Mouse (Mus musculus): Measurements from ENCODE around the gene Pdgfc. TPM values are rescaled to one million over a fixed set of nuclear protein-coding genes. Genes with fewer than 3 reads are reported as not detected.

Pdgfc gene
- polyA plus RNA-seq, 1 experiment: 7.3 TPM

- TF ChIP-seq CTCF (conservative IDR thresholded peaks at IDR 0.05; ENCODE audit: insufficient read depth, insufficient read length, low read depth, low read length): no peak
- no peak for TF ChIP-seq POLR2A (IDR thresholded peaks at IDR 0.05; ENCODE audit: low read depth, low read length)
- 40% methylated on average over 3 of the region's 3 CpGs for WGBS
- no peak overlapping the region for H3K27ac ChIP-seq (ENCODE audit: insufficient read depth, low read depth, low read length)
- H3K36me3 ChIP-seq (ENCODE audit: control insufficient read depth, insufficient read depth, low read length): no peaks in the 10 kb centered on the region
- DNase-seq: no peak
- H3K4me1 ChIP-seq (ENCODE audit: control insufficient read depth, insufficient read depth, low read length): peaks cover 3% of the 10 kb centered on the region; the same call in 1 of the 2 replicates
- no peaks in the 10 kb centered on the region for H3K27me3 ChIP-seq (replicated peaks; ENCODE audit: control insufficient read depth, insufficient read depth, low read length)
- H3K4me3 ChIP-seq (ENCODE audit: insufficient read depth, low read depth, low read length): no peak overlapping the region
These were observed 175.4 kb downstream of the Pdgfc start for GRCm38 (mm10) chr3:81211666-81212065.

- Histone ChIP-seq H3K36me3 (ENCODE audit: control insufficient read depth, insufficient read depth, low read length) (no peaks in the 10 kb centered on the region), H3K4me1 (ENCODE audit: control insufficient read depth, insufficient read depth, low read length) (peaks cover 3% of the 10 kb centered on the region; the same call in 1 of the 2 replicates), H3K27me3 (replicated peaks; ENCODE audit: control insufficient read depth, insufficient read depth, low read length) (no peaks in the 10 kb centered on the region), H3K27ac (ENCODE audit: insufficient read depth, low read depth, low read length) (no peak overlapping the region), H3K4me3 (ENCODE audit: insufficient read depth, low read depth, low read length) (no peak overlapping the region)
- TF ChIP-seq POLR2A (IDR thresholded peaks at IDR 0.05; ENCODE audit: low read depth, low read length): no peak
- no peak for TF ChIP-seq CTCF (conservative IDR thresholded peaks at IDR 0.05; ENCODE audit: insufficient read depth, insufficient read length, low read depth, low read length)
- DNase-seq: peak; percentile 2
- WGBS: 50% methylated on average over 4 of the region's 4 CpGs
These were observed 179.4 kb downstream of the Pdgfc start for GRCm38 (mm10) chr3:81215547-81216118.

GRCm38 (mm10) chr3:81221682-81222081 lies 185.5 kb downstream of the Pdgfc start:
- H3K36me3 ChIP-seq (ENCODE audit: control insufficient read depth, insufficient read depth, low read length): no peaks in the 10 kb centered on the region
- no peak for TF ChIP-seq CTCF (conservative IDR thresholded peaks at IDR 0.05; ENCODE audit: insufficient read depth, insufficient read length, low read depth, low read length)
- no peak for TF ChIP-seq POLR2A (IDR thresholded peaks at IDR 0.05; ENCODE audit: low read depth, low read length)
- no peaks in the 10 kb centered on the region for H3K4me1 ChIP-seq (ENCODE audit: control insufficient read depth, insufficient read depth, low read length)
- H3K27ac ChIP-seq (ENCODE audit: insufficient read depth, low read depth, low read length): no peak overlapping the region
- no peaks in the 10 kb centered on the region for H3K27me3 ChIP-seq (replicated peaks; ENCODE audit: control insufficient read depth, insufficient read depth, low read length)
- no peak overlapping the region for H3K4me3 ChIP-seq (ENCODE audit: insufficient read depth, low read depth, low read length)
- DNase-seq: no peak
- 64% methylated on average over 4 of the region's 4 CpGs for WGBS

DNA sequence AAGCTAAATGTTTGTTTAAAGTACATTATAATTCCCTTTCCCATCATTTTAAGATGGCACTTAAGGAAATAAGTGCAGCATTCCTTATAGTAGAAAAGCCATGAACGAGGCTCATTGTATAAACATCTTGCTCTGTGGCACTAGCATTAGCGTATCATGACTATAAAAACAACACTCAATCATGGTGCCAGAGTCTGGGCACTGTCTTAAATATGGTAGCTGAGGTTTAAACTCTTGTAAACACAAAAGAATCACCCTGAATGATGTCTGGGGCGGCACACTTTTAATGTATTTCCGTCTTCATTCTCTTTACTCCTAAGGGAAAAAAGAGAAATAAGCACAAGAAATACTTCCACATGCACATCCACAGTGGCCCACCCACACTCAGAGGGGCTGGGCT lies 192.1 kb downstream of the Pdgfc start:
- no peak overlapping the region for H3K4me3 ChIP-seq (ENCODE audit: insufficient read depth, low read depth, low read length)
- no peaks in the 10 kb centered on the region for H3K4me1 ChIP-seq (ENCODE audit: control insufficient read depth, insufficient read depth, low read length)
- no peaks in the 10 kb centered on the region for H3K36me3 ChIP-seq (ENCODE audit: control insufficient read depth, insufficient read depth, low read length)
- DNase-seq: no peak
- TF ChIP-seq CTCF (conservative IDR thresholded peaks at IDR 0.05; ENCODE audit: insufficient read depth, insufficient read length, low read depth, low read length) (no peak), POLR2A (IDR thresholded peaks at IDR 0.05; ENCODE audit: low read depth, low read length) (no peak)
- 38% methylated on average over 4 of the region's 4 CpGs for WGBS
- no peaks in the 10 kb centered on the region for H3K27me3 ChIP-seq (replicated peaks; ENCODE audit: control insufficient read depth, insufficient read depth, low read length)
- no peak overlapping the region for H3K27ac ChIP-seq (ENCODE audit: insufficient read depth, low read depth, low read length)

GRCm38 (mm10) chr3:81242697-81243590 lies 206.7 kb downstream of the Pdgfc start:
- no peaks in the 10 kb centered on the region; the same call in 1 of the 2 replicates for H3K4me1 ChIP-seq (ENCODE audit: control insufficient read depth, insufficient read depth, low read length)
- DNase-seq: peak; percentile 87
- peak overlapping the region; percentile 98 for H3K27ac ChIP-seq (ENCODE audit: insufficient read depth, low read depth, low read length)
- TF ChIP-seq CTCF (conservative IDR thresholded peaks at IDR 0.05; ENCODE audit: insufficient read depth, insufficient read length, low read depth, low read length): no peak
- no peak for TF ChIP-seq POLR2A (IDR thresholded peaks at IDR 0.05; ENCODE audit: low read depth, low read length)
- no peaks in the 10 kb centered on the region for H3K36me3 ChIP-seq (ENCODE audit: control insufficient read depth, insufficient read depth, low read length)
- no peaks in the 10 kb centered on the region for H3K27me3 ChIP-seq (replicated peaks; ENCODE audit: control insufficient read depth, insufficient read depth, low read length)
- WGBS: 26% methylated on average over 7 of the region's 7 CpGs
- no peak overlapping the region for H3K4me3 ChIP-seq (ENCODE audit: insufficient read depth, low read depth, low read length)

GRCm38 (mm10) chr3:81243591-81243990 lies 207.4 kb downstream of the Pdgfc start:
- no peak for TF ChIP-seq POLR2A (IDR thresholded peaks at IDR 0.05; ENCODE audit: low read depth, low read length)
- no peak for TF ChIP-seq CTCF (conservative IDR thresholded peaks at IDR 0.05; ENCODE audit: insufficient read depth, insufficient read length, low read depth, low read length)
- H3K27me3 ChIP-seq (replicated peaks; ENCODE audit: control insufficient read depth, insufficient read depth, low read length): no peaks in the 10 kb centered on the region
- WGBS: 40% methylated on average over 6 of the region's 6 CpGs
- DNase-seq: peak; percentile 71
- H3K36me3 ChIP-seq (ENCODE audit: control insufficient read depth, insufficient read depth, low read length): no peaks in the 10 kb centered on the region
- H3K4me3 ChIP-seq (ENCODE audit: insufficient read depth, low read depth, low read length): no peak overlapping the region
- peak overlapping the region; percentile 98 for H3K27ac ChIP-seq (ENCODE audit: insufficient read depth, low read depth, low read length)
- no peaks in the 10 kb centered on the region; the same call in 1 of the 2 replicates for H3K4me1 ChIP-seq (ENCODE audit: control insufficient read depth, insufficient read depth, low read length)

GRCm38 (mm10) chr3:81262801-81263200 lies 226.6 kb downstream of the Pdgfc start:
- no peak for DNase-seq
- H3K27me3 ChIP-seq (replicated peaks; ENCODE audit: control insufficient read depth, insufficient read depth, low read length): no peaks in the 10 kb centered on the region
- no peak overlapping the region for H3K4me3 ChIP-seq (ENCODE audit: insufficient read depth, low read depth, low read length)
- H3K4me1 ChIP-seq (ENCODE audit: control insufficient read depth, insufficient read depth, low read length): no peaks in the 10 kb centered on the region
- no peak overlapping the region for H3K27ac ChIP-seq (ENCODE audit: insufficient read depth, low read depth, low read length)
- WGBS: 98% methylated on average over 1 of the region's 1 CpGs
- H3K36me3 ChIP-seq (ENCODE audit: control insufficient read depth, insufficient read depth, low read length): no peaks in the 10 kb centered on the region
- TF ChIP-seq CTCF (conservative IDR thresholded peaks at IDR 0.05; ENCODE audit: insufficient read depth, insufficient read length, low read depth, low read length) (no peak), POLR2A (IDR thresholded peaks at IDR 0.05; ENCODE audit: low read depth, low read length) (no peak)

Other genes with a start within 250 kb of the Pdgfc start
- gene Gria2, start 233.6 kb upstream of the Pdgfc start, polyA plus RNA-seq (2012; rRNA removed): 0.06 and 0.10 TPM in 2 replicates
- gene Glrb, start 122.8 kb upstream of the Pdgfc start, polyA plus RNA-seq (2012; rRNA removed): 0.28 and 0.45 TPM in 2 replicates